8 mouse cellular contexts compared by ENCODE assay signal in the genomic region with DNA sequence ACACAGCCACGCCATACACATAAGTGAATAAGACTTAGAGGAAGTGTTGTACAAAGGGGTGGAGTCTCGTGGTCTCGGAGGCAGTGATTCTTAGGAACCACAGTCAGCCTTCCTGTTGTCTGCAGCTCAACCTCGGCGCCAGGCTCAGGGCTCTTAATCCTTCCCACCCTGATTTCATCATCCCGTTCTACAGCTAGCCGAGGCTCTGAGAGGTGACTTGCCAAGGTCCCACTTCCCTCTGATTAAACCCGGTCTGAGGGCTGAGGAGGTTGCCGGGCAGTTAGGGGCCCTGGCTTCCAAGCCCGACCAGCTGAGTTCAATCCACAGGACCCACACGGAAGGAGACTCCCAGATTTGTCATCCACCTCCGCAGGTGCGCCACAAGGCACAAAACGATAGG. TPM values are rescaled to one million over a fixed set of nuclear protein-coding genes. Genes with fewer than 3 reads are reported as not detected.
DNase-seq lines count a peak whose midpoint lies in the region; ATAC-seq and TF ChIP-seq lines count a peak whose summit lies in the region.

No protein-coding gene starts in this region.

- no peaks in the 10 kb centered on the region for H3K36me3 ChIP-seq in E14TG2a.4 (ENCODE audit: insufficient read depth, low read length)
- H3K36me3 ChIP-seq in liver, embryonic 15.5 days (replicated peaks), result no peaks in the 10 kb centered on the region

- H3K27me3 ChIP-seq in E14TG2a.4 (ENCODE audit: insufficient read depth, low read length), result no peaks in the 10 kb centered on the region
- peaks cover 11% of the 10 kb centered on the region; the same call in 1 of the 2 replicates for H3K27me3 ChIP-seq in liver, embryonic 15.5 days

- no peak overlapping the region for H3K9ac ChIP-seq in liver, embryonic 15.5 days

- peak; percentile 85 for ATAC-seq in granulocyte monocyte progenitor cell, adult 5-6 weeks (replicated peaks; ENCODE audit: poor library complexity, severe bottlenecking)
- ATAC-seq in liver, embryonic 15.5 days (ENCODE audit: insufficient read depth), result no peak

- no peak overlapping the region for H3K27ac ChIP-seq in liver, embryonic 15.5 days (replicated peaks)

- peak overlapping the region; percentile 59 for H3K4me3 ChIP-seq in E14TG2a.4 (replicated peaks; ENCODE audit: low read length)
- H3K4me3 ChIP-seq in liver, embryonic 15.5 days (replicated peaks), result no peak overlapping the region

- H3K4me2 ChIP-seq in liver, embryonic 15.5 days, result peak overlapping the region; percentile 40

- H3K9me3 ChIP-seq in E14TG2a.4 (ENCODE audit: low read length), result no peaks in the 10 kb centered on the region
- H3K9me3 ChIP-seq in liver, embryonic 15.5 days (replicated peaks), result no peaks in the 10 kb centered on the region

- no peak for TF ChIP-seq CTCF in E14TG2a.4 (conservative IDR thresholded peaks at IDR 0.05; ENCODE audit: low read length)

- WGBS in liver, embryonic 15.5 days (ENCODE audit: insufficient replicate concordance), result 5% methylated on average over 14 of the region's 14 CpGs

- DNase-seq in adrenal gland, adult 2 months, result peak; percentile 34
- DNase-seq in adrenal gland, adult 8-10 months, result no peak
- DNase-seq in natural killer cell, adult 2 months (ENCODE audit: low spot score in 2 of 2), result peak; percentile 12 to 30
- DNase-seq in adrenal gland, postnatal 25 days, result no peak
- no peak for DNase-seq in urinary bladder, postnatal 25 days (ENCODE audit: low spot score)

- peaks cover 86% of the 10 kb centered on the region for H3K4me1 ChIP-seq in E14TG2a.4 (replicated peaks; ENCODE audit: low read depth, low read length)
- peaks cover 26% of the 10 kb centered on the region for H3K4me1 ChIP-seq in liver, embryonic 15.5 days (replicated peaks)

RNA-seq across cellular contexts. Expression of gene Epha2, which starts 28.2 kb away (rescaled TPM):
- total RNA-seq in adrenal gland, adult 2 months (2021), result 10 to 100 TPM; 11.7 to 19.4 TPM
- 18.0 and 24.1 TPM in 2 replicates for polyA plus RNA-seq in adrenal gland, adult 2 months (2012; rRNA removed)
- 10 to 100 TPM; 11.4 to 21.1 (median 16.2) TPM for total RNA-seq in adrenal gland, adult 8-10 months (2022)
- 0.88 TPM in 1 of 2 replicates, not detected in the other for total RNA-seq in granulocyte monocyte progenitor cell, adult 5-6 weeks (2014; fragmentation: Nextera tagmentation)
- 0.10 TPM in 1 of 2 replicates, not detected in the other for total RNA-seq in granulocyte monocyte progenitor cell, adult 5-6 weeks (2017)
- polyA plus RNA-seq in liver, embryonic 15.5 days (2015; fragmentation: Nextera tagmentation; extraction: Ambion mirVana), result 0.75 and 0.79 TPM in 2 replicates
- total RNA-seq in adrenal gland, postnatal 25 days (2021), result 18.7 and 19.3 TPM in 2 replicates

RNA-seq across cellular contexts. Expression of gene Arhgef19, which starts 33.6 kb away (rescaled TPM):
- total RNA-seq in adrenal gland, adult 2 months (2021), result 10 to 100 TPM; 50.9 to 65.1 TPM
- polyA plus RNA-seq in adrenal gland, adult 2 months (2012; rRNA removed), result 58.3 and 75.8 TPM in 2 replicates
- total RNA-seq in adrenal gland, adult 8-10 months (2022), result 100 to 1,000 TPM in 1 of 4 experiments, 10 to 100 TPM in 3; 43.5 to 113 (median 60.0) TPM
- not detected in 2 replicates for total RNA-seq in granulocyte monocyte progenitor cell, adult 5-6 weeks (2014; fragmentation: Nextera tagmentation)
- total RNA-seq in granulocyte monocyte progenitor cell, adult 5-6 weeks (2017), result not detected in 2 replicates
- polyA plus RNA-seq in liver, embryonic 15.5 days (2015; fragmentation: Nextera tagmentation; extraction: Ambion mirVana), result 1.5 TPM in 2 replicates
- total RNA-seq in adrenal gland, postnatal 25 days (2021), result 32.6 and 44.2 TPM in 2 replicates

RNA-seq across cellular contexts. Expression of gene Rsg1, which starts 59.1 kb away (rescaled TPM):
- 1 to 10 TPM in 1 of 2 experiments, under 1 TPM in 1; 0.86 to 1.1 TPM for total RNA-seq in adrenal gland, adult 2 months (2021)
- polyA plus RNA-seq in adrenal gland, adult 2 months (2012; rRNA removed), result 1.7 and 2.3 TPM in 2 replicates
- 1 to 10 TPM; 1.6 to 2.6 (median 2.2) TPM for total RNA-seq in adrenal gland, adult 8-10 months (2022)
- total RNA-seq in granulocyte monocyte progenitor cell, adult 5-6 weeks (2014; fragmentation: Nextera tagmentation), result 1.4 and 1.8 TPM in 2 replicates
- 1.4 and 2.6 TPM in 2 replicates for total RNA-seq in granulocyte monocyte progenitor cell, adult 5-6 weeks (2017)
- polyA plus RNA-seq in liver, embryonic 15.5 days (2015; fragmentation: Nextera tagmentation; extraction: Ambion mirVana), result 1.2 and 1.4 TPM in 2 replicates
- 1.4 and 1.7 TPM in 2 replicates for total RNA-seq in adrenal gland, postnatal 25 days (2021)

Comparison
In these comparisons a context has a peak if more than half of its experiments do, and no peak if none do; other contexts are left out.
1. DNase-seq: peak in adrenal gland, adult 2 months (single experiment) and natural killer cell, adult 2 months (2 of 2); none in adrenal gland, adult 8-10 months (single experiment), adrenal gland, postnatal 25 days (single experiment) and urinary bladder, postnatal 25 days (single experiment).
2. RNA of gene Epha2, which starts 28.2 kb away (total RNA-seq): 11.7 to 19.4 TPM in adrenal gland, adult 2 months, 18.7 to 19.3 TPM in adrenal gland, postnatal 25 days and 11.4 to 21.1 TPM in adrenal gland, adult 8-10 months; 0.10 to 0.88 TPM in granulocyte monocyte progenitor cell, adult 5-6 weeks; every median in the first group is over 4 times any median in the second.
3. RNA of gene Arhgef19, which starts 33.6 kb away (total RNA-seq): 43.5 to 113 TPM in adrenal gland, adult 8-10 months, 50.9 to 65.1 TPM in adrenal gland, adult 2 months and 32.6 to 44.2 TPM in adrenal gland, postnatal 25 days; not detected in granulocyte monocyte progenitor cell, adult 5-6 weeks; every median in the first group is over 10 times any median in the second.